Mouse (Mus musculus): ENCODE measurements around the gene Dclre1c.

DNA sequence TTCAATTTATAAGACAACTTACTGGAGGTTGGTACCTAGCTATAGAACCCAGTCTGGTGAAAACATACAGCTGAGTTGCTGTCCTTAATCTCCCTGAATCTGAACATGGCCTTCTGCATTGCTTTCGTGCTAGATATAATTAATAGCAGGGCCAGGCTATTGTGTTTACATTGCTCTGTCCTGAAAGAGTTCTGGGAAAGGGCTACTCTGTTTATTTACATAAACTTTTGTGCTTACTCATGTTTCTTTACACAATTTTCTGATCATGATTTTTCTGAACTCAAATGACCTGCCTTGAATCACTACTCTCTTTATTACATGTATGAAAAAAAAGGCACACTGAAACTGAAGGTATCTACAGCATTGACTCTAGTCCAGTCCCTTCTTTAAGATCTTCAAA lies 8.3 kb upstream of the Dclre1c start:
- no peak for TF ChIP-seq CTCF (IDR thresholded peaks at IDR 0.05; ENCODE audit: low read depth)
- TF ChIP-seq EP300 (IDR thresholded peaks at IDR 0.05; ENCODE audit: low read depth) = no peak

Data from heart, postnatal 0 days (tissue).